Mouse (Mus musculus): ENCODE results near the gene Actg2. TPM values are rescaled to one million over a fixed set of nuclear protein-coding genes. Genes with fewer than 3 reads are reported as not detected.

Actg2 gene
- polyA plus RNA-seq, 1 experiment from 2014 or later = 1.2 TPM

GRCm38 (mm10) chr6:83478628-83479027 is 57.4 kb downstream of the Actg2 start:
- peaks cover 49% of the 10 kb centered on the region for H3K36me3 ChIP-seq (ENCODE audit: control insufficient read depth, insufficient read depth, low read length)
- 88% methylated on average over 7 of the region's 7 CpGs for WGBS
- no peak for ATAC-seq

GRCm38 (mm10) chr6:83478217-83478616 is 57.8 kb downstream of the Actg2 start:
- Histone ChIP-seq H3K4me2 (ENCODE audit: low read length) (no peak overlapping the region), H3K9me3 (replicated peaks; ENCODE audit: control insufficient read depth, low read length) (no peaks in the 10 kb centered on the region), H3K27me3 (replicated peaks; ENCODE audit: control insufficient read depth, insufficient read depth, low read length) (no peaks in the 10 kb centered on the region), H3K4me1 (ENCODE audit: control insufficient read depth, insufficient read depth, low read length) (no peaks in the 10 kb centered on the region), H3K9ac (ENCODE audit: low read length) (no peak overlapping the region), H3K27ac (ENCODE audit: low read depth, low read length) (no peak overlapping the region), H3K4me3 (ENCODE audit: low read depth, low read length) (no peak overlapping the region), H3K36me3 (ENCODE audit: control insufficient read depth, insufficient read depth, low read length) (peaks cover 48% of the 10 kb centered on the region)
- ATAC-seq = no peak
- WGBS = 67% methylated on average over 4 of the region's 4 CpGs
- no peak for DNase-seq (ENCODE audit: low spot score)

More at GRCm38 (mm10) chr6:83478628-83479027, 57.4 kb downstream of the Actg2 start:
- H3K4me2 ChIP-seq (ENCODE audit: low read length) = no peak overlapping the region
- H3K4me3 ChIP-seq (ENCODE audit: low read depth, low read length) = no peak overlapping the region
- no peak for DNase-seq (ENCODE audit: low spot score)
- H3K27me3 ChIP-seq (replicated peaks; ENCODE audit: control insufficient read depth, insufficient read depth, low read length) = no peaks in the 10 kb centered on the region
- no peak overlapping the region for H3K27ac ChIP-seq (ENCODE audit: low read depth, low read length)
- H3K9me3 ChIP-seq (replicated peaks; ENCODE audit: control insufficient read depth, low read length) = no peaks in the 10 kb centered on the region
- no peaks in the 10 kb centered on the region for H3K4me1 ChIP-seq (ENCODE audit: control insufficient read depth, insufficient read depth, low read length)
- no peak overlapping the region for H3K9ac ChIP-seq (ENCODE audit: low read length)

DNA sequence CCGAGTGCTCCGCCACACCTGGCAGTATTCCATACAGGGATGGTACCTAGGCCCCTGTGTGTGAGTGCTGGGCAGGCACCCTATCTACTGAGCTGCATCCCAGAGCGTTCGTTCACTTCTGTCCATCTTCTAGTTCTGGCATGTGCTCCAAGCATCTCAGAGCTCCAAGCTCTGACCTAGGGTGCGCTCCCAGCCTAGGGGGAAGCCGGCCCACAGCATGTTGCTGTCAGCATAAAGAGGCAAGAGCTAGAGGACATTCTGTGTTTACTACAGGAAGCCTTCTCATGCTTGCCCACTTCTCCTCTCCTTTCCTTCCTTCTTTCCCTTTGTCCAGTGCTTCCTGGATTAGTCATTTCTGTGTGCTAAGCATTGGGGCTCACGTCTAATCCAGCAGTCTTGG is 60.6 kb downstream of the Actg2 start:
- Histone ChIP-seq H3K4me1 (ENCODE audit: control insufficient read depth, insufficient read depth, low read length) (no peaks in the 10 kb centered on the region), H3K9ac (ENCODE audit: low read length) (no peak overlapping the region), H3K9me3 (replicated peaks; ENCODE audit: control insufficient read depth, low read length) (no peaks in the 10 kb centered on the region), H3K4me3 (ENCODE audit: low read depth, low read length) (no peak overlapping the region), H3K4me2 (ENCODE audit: low read length) (no peak overlapping the region), H3K27ac (ENCODE audit: low read depth, low read length) (no peak overlapping the region), H3K36me3 (ENCODE audit: control insufficient read depth, insufficient read depth, low read length) (peaks cover 22% of the 10 kb centered on the region), H3K27me3 (replicated peaks; ENCODE audit: control insufficient read depth, insufficient read depth, low read length) (no peaks in the 10 kb centered on the region)
- ATAC-seq = no peak
- no peak for DNase-seq (ENCODE audit: low spot score)
- WGBS = 80% methylated on average over 7 of the region's 7 CpGs

DNA sequence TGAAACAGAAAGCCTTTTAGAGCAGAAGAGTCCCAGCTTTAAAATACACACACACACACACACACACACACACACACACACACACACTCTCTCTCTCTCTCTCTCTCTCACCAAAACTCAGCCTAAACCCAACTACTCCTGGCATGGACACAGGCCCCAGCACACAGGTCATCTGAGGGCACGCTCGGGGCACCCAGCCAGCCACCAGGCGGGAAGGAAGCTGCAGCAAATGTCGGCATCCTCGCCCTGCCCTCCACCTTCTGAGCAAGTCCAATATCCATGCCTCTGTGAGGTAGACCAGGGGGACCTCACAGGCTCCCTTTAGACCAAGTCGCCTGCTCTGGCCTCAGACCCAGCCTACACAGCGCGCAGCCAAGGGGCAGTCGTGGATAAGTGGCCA is 62.8 kb downstream of the Actg2 start:
- H3K4me1 ChIP-seq (ENCODE audit: control insufficient read depth, insufficient read depth, low read length) = no peaks in the 10 kb centered on the region
- WGBS = 89% methylated on average over 9 of the region's 9 CpGs
- no peak overlapping the region for H3K4me2 ChIP-seq (ENCODE audit: low read length)
- no peak overlapping the region for H3K4me3 ChIP-seq (ENCODE audit: low read depth, low read length)
- 0 out of 2 replicates have a peak, but pooled peaks cover 3% of the 10 kb centered on the region for H3K36me3 ChIP-seq (ENCODE audit: control insufficient read depth, insufficient read depth, low read length)
- no peak overlapping the region for H3K9ac ChIP-seq (ENCODE audit: low read length)
- H3K27me3 ChIP-seq (replicated peaks; ENCODE audit: control insufficient read depth, insufficient read depth, low read length) = no peaks in the 10 kb centered on the region
- ATAC-seq = no peak
- no peaks in the 10 kb centered on the region for H3K9me3 ChIP-seq (replicated peaks; ENCODE audit: control insufficient read depth, low read length)
- no peak overlapping the region for H3K27ac ChIP-seq (ENCODE audit: low read depth, low read length)
- DNase-seq (ENCODE audit: low spot score) = no peak

- Histone ChIP-seq H3K36me3 (ENCODE audit: control insufficient read depth, insufficient read depth, low read length) (no peaks in the 10 kb centered on the region), H3K4me3 (ENCODE audit: low read depth, low read length) (no peak overlapping the region), H3K9ac (ENCODE audit: low read length) (no peak overlapping the region), H3K4me2 (ENCODE audit: low read length) (no peak overlapping the region), H3K27ac (ENCODE audit: low read depth, low read length) (no peak overlapping the region), H3K4me1 (ENCODE audit: control insufficient read depth, insufficient read depth, low read length) (no peaks in the 10 kb centered on the region), H3K27me3 (replicated peaks; ENCODE audit: control insufficient read depth, insufficient read depth, low read length) (no peaks in the 10 kb centered on the region), H3K9me3 (replicated peaks; ENCODE audit: control insufficient read depth, low read length) (no peaks in the 10 kb centered on the region)
- WGBS = 96% methylated on average over 7 of the region's 7 CpGs
- DNase-seq (ENCODE audit: low spot score) (no peak), ATAC-seq (no peak)
These were observed 64.3 kb downstream of the Actg2 start for GRCm38 (mm10) chr6:83471739-83472138.

- H3K4me1 ChIP-seq (ENCODE audit: control insufficient read depth, insufficient read depth, low read length) = no peaks in the 10 kb centered on the region
- no peaks in the 10 kb centered on the region for H3K27me3 ChIP-seq (replicated peaks; ENCODE audit: control insufficient read depth, insufficient read depth, low read length)
- H3K27ac ChIP-seq (ENCODE audit: low read depth, low read length) = no peak overlapping the region
- H3K9ac ChIP-seq (ENCODE audit: low read length) = no peak overlapping the region
- H3K4me3 ChIP-seq (ENCODE audit: low read depth, low read length) = no peak overlapping the region
- H3K9me3 ChIP-seq (replicated peaks; ENCODE audit: control insufficient read depth, low read length) = no peaks in the 10 kb centered on the region
- DNase-seq (ENCODE audit: low spot score) = no peak
- no peak overlapping the region for H3K4me2 ChIP-seq (ENCODE audit: low read length)
- H3K36me3 ChIP-seq (ENCODE audit: control insufficient read depth, insufficient read depth, low read length) = no peaks in the 10 kb centered on the region
- ATAC-seq = no peak
These were observed 72.1 kb downstream of the Actg2 start for GRCm38 (mm10) chr6:83464011-83464410.

Other genes starting within 250 kb of the Actg2 start
- gene Mthfd2, start 210.4 kb downstream of the Actg2 start, polyA plus RNA-seq (2014; fragmentation: Nextera tagmentation; extraction: Ambion mirVana) = 25.3 and 27.2 TPM in 2 replicates
- gene Mob1a, start 210.2 kb downstream of the Actg2 start, polyA plus RNA-seq (2014; fragmentation: Nextera tagmentation; extraction: Ambion mirVana) = 34.5 and 37.6 TPM in 2 replicates
- gene Bola3, start 187.1 kb downstream of the Actg2 start, polyA plus RNA-seq (2014; fragmentation: Nextera tagmentation; extraction: Ambion mirVana) = 66.7 and 93.2 TPM in 2 replicates
- 34.9 and 49.5 TPM in 2 replicates for gene Tet3, start 77.2 kb downstream of the Actg2 start, polyA plus RNA-seq (2014; fragmentation: Nextera tagmentation; extraction: Ambion mirVana)
- gene Dguok, start 29.3 kb downstream of the Actg2 start, polyA plus RNA-seq (2014; fragmentation: Nextera tagmentation; extraction: Ambion mirVana) = 63.9 and 71.1 TPM in 2 replicates
- 56.5 and 62.7 TPM in 2 replicates for gene Stambp, start 36.5 kb upstream of the Actg2 start, polyA plus RNA-seq (2014; fragmentation: Nextera tagmentation; extraction: Ambion mirVana)
- gene Clec4f, start 119.9 kb upstream of the Actg2 start, polyA plus RNA-seq (2014; fragmentation: Nextera tagmentation; extraction: Ambion mirVana) = not detected in 2 replicates
- not detected in 2 replicates for gene Cd207, start 141.6 kb upstream of the Actg2 start, polyA plus RNA-seq (2014; fragmentation: Nextera tagmentation; extraction: Ambion mirVana)
- not detected in 2 replicates for gene Vax2, start 175.0 kb upstream of the Actg2 start, polyA plus RNA-seq (2014; fragmentation: Nextera tagmentation; extraction: Ambion mirVana)
- gene Atp6v1b1, start 206.7 kb upstream of the Actg2 start, polyA plus RNA-seq (2014; fragmentation: Nextera tagmentation; extraction: Ambion mirVana) = not detected in 2 replicates
- gene Ankrd53, start 226.4 kb upstream of the Actg2 start, polyA plus RNA-seq (2014; fragmentation: Nextera tagmentation; extraction: Ambion mirVana) = not detected in 2 replicates
- gene Tex261, start 239.5 kb upstream of the Actg2 start, polyA plus RNA-seq (2014; fragmentation: Nextera tagmentation; extraction: Ambion mirVana) = 63.5 and 76.4 TPM in 2 replicates

Data from forebrain, embryonic 14.5 days (tissue).